Mouse (Mus musculus): ENCODE data around the gene Bdh2.

- TF ChIP-seq CTCF (IDR thresholded peaks at IDR 0.05; ENCODE audit: borderline replicate concordance, extremely low read depth, insufficient read depth, insufficient read length), result peak; percentile 86; the same call in 1 of the 2 replicates
- TF ChIP-seq POLR2A (IDR thresholded peaks at IDR 0.05; ENCODE audit: borderline replicate concordance, extremely low read depth, insufficient read depth, insufficient read length, poor library complexity, severe bottlenecking), result no peak
Observed at GRCm38 (mm10) chr3:135280669-135281415, at the start of gene Bdh2.

Data from brain, embryonic 14.5 days (tissue).